Mouse (Mus musculus) myocyte (in vitro differentiated cells): ENCODE data around the gene Phactr4. TPM values are rescaled to one million over a fixed set of nuclear protein-coding genes. Genes with fewer than 3 reads are reported as not detected.
A peak's percentile ranks its signal among the peaks of the same experiment; 100 is the strongest.

Experiments used
- H3K27me3 ChIP-seq: one replicate; pipeline ENCODE4 v1.6.1; 2011; ENCODE audit not compliant: control insufficient read depth, insufficient read depth, insufficient read length
- H3K36me3 ChIP-seq: one replicate; pipeline ENCODE4 v1.6.1; 2011; ENCODE audit not compliant: control insufficient read depth, insufficient read depth
- H3K4me2 ChIP-seq: one replicate; pipeline ENCODE4 v1.6.1; 2011; ENCODE audit warnings: low read depth, control low read depth
- H3K4me3 ChIP-seq: one replicate; pipeline ENCODE4 v1.5.1; 2011; ENCODE audit warnings: mild to moderate bottlenecking, control low read depth, moderate library complexity
- H3K79me2 ChIP-seq: one replicate; pipeline ENCODE4 v1.6.1; 2011; ENCODE audit not compliant: control insufficient read depth, insufficient read depth
- H3ac ChIP-seq: one replicate; pipeline ENCODE4 v1.6.1; 2011; ENCODE audit not compliant: control insufficient read depth, insufficient read length
- CEBPB ChIP-seq: IDR thresholded peaks from 2 replicates; pipeline ENCODE4 v1.6.1; 2011; ENCODE audit warnings: mild to moderate bottlenecking, moderate library complexity; ENCODE audit not compliant: poor library complexity, insufficient read depth, severe bottlenecking
- E2F4 ChIP-seq: IDR thresholded peaks from one replicate; pipeline ENCODE4 v1.6.1; 2011; ENCODE audit warnings: mild to moderate bottlenecking, control low read depth, moderate library complexity; ENCODE audit not compliant: insufficient read depth
- MAX ChIP-seq: IDR thresholded peaks from one replicate; pipeline ENCODE4 v1.6.1; 2011; ENCODE audit warnings: low read depth, mild to moderate bottlenecking, control low read depth
- MYOD1 ChIP-seq, 3 experiments: IDR thresholded peaks; one replicate each; pipeline ENCODE4 v1.6.1; 2011; ENCODE audit warnings: control low read depth in 2 of 3, low read depth in 2 of 3, mild to moderate bottlenecking in 2 of 3, moderate library complexity in 1 of 3; ENCODE audit not compliant: insufficient read length in 2 of 3, control insufficient read depth in 1 of 3
- MYOG ChIP-seq, 3 experiments: IDR thresholded peaks; one replicate each; pipeline ENCODE4 v1.6.1; 2011; ENCODE audit warnings: control low read depth in 2 of 3, low read depth in 2 of 3, mild to moderate bottlenecking in 2 of 3; ENCODE audit not compliant: insufficient read length in 2 of 3, control insufficient read depth in 1 of 3, insufficient read depth in 1 of 3
- POLR2A ChIP-seq: IDR thresholded peaks from one replicate; pipeline ENCODE4 v1.6.1; 2011; ENCODE audit warnings: low read depth, mild to moderate bottlenecking, control low read depth, moderate library complexity; ENCODE audit not compliant: insufficient read length
- POLR2AphosphoS2 ChIP-seq: IDR thresholded peaks from one replicate; pipeline ENCODE4 v1.6.1; 2011; ENCODE audit warnings: low read depth, control low read depth; ENCODE audit not compliant: insufficient read length
- REST ChIP-seq: IDR thresholded peaks from one replicate; pipeline ENCODE4 v1.6.1; 2011; ENCODE audit warnings: mild to moderate bottlenecking, control low read depth, moderate library complexity; ENCODE audit not compliant: insufficient read depth, insufficient read length
- SRF ChIP-seq: IDR thresholded peaks from one replicate; pipeline ENCODE4 v1.6.1; 2011; ENCODE audit warnings: low read depth; ENCODE audit not compliant: control insufficient read depth, insufficient read length
- TCF12 ChIP-seq: IDR thresholded peaks from one replicate; pipeline ENCODE4 v1.6.1; 2011; ENCODE audit warnings: mild to moderate bottlenecking, control low read depth; ENCODE audit not compliant: poor library complexity, insufficient read depth, severe bottlenecking
- TCF3 ChIP-seq: IDR thresholded peaks from one replicate; pipeline ENCODE4 v1.6.1; 2011; ENCODE audit warnings: low read depth, control low read depth; ENCODE audit not compliant: insufficient read length
- USF1 ChIP-seq: IDR thresholded peaks from one replicate; pipeline ENCODE4 v1.6.1; 2011; ENCODE audit warnings: low read depth, mild to moderate bottlenecking, control low read depth, moderate library complexity
- polyA plus RNA-seq: library from polyadenylated mRNA; unstranded; fragments of >200 nt; fragmentation: generic; extraction: Trizol; gene quantifications from one replicate; pipeline ENCODE4 v1.2.1, GENCODE M21; 2012; ENCODE audit warnings: missing spikeins

Gene Phactr4
- polyA plus RNA-seq, 1 experiment, result 15.8 TPM

DNA sequence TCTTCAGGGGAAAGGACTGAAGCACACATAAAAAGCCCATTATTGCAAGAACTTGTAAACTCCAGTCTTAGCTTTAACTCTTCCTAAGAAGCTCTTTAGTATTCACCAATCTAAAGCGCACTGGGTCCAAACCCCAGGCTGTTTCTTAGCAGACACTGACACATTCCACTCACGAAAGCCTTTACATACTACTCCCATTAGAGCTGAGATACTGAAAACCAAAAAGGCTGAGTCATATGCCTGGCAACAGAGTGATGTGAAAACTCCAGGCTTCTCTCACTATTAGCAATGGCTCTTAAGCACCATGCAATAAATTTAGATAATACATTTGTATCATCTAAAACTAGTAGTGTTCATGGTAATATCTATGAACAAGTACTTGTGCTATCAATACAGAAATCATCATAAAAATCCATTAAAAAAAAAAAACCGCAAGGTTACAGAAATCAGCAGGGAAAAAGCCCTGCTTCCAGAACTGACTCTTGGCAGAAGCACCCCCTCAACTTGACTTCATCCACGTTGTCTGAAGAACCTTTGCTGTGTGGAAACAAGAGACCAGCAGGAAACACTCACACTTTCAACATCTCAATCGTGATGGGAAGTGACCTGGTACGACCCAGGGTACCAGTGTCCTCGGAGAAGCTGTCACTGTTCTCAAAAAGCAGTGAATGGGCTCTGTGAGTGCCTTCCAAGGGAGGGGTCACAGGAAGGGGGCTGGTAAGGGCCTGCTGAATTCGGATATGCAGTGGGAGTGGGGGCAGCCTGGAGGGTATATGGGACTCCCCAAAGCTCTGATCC lies 52.1 kb downstream of the Phactr4 start:
- Histone ChIP-seq H3K4me3 (no peak overlapping the region), H3ac (no peak overlapping the region), H3K36me3 (peaks cover 71% of the 10 kb centered on the region), H3K79me2 (no peaks in the 10 kb centered on the region), H3K4me2 (no peak overlapping the region), H3K27me3 (no peaks in the 10 kb centered on the region)
- TF ChIP-seq POLR2A (no peak), E2F4 (no peak), CEBPB (no peak), MAX (no peak), TCF3 (no peak), SRF (no peak), POLR2AphosphoS2 (no peak), TCF12 (no peak), MYOD1 (IDR thresholded peaks at IDR 0.05; ENCODE audit: control insufficient read depth in 1 of 3, insufficient read length in 2 of 3, low read depth in 2 of 3) (no peak), REST (no peak), USF1 (no peak), MYOG (IDR thresholded peaks at IDR 0.05; ENCODE audit: control insufficient read depth in 1 of 3, insufficient read depth in 1 of 3, insufficient read length in 2 of 3, low read depth in 2 of 3) (no peak)

DNA sequence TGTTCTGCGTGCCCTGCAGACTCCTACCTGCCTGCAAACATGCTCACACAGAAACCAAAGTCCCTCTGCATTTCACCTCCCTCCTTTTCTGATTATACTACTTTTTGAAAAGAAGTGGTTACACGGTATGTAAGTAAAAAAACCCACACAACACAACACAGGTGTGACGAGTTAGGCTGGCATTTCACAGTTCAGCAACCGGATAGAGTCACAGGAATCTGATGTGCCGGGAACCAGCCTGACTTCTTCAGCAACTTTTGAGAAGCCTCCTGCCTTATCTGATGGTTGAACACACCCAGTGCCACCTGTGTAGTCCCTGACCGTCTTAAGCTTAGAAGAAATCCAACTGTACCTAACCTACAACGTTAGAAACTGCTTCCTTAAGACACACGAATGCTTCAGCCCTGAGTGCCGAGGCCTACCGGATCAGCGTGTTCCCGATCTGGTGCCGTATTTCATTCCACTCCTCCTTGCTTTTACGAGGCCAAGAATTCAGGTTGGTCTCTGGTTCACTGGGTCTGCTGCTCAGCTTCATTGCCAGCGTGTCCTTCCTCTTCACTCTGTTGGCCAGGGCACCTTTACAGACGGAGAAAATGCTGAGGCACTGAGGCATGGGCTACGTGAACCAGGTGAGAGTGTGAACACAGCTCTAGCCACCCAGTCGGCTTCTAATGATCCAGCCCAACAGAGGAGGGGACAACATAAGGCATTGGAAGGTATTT lies 54.6 kb downstream of the Phactr4 start:
- H3K4me3 ChIP-seq, result no peak overlapping the region
- H3K27me3 ChIP-seq, result no peaks in the 10 kb centered on the region
- H3K36me3 ChIP-seq, result peaks cover 80% of the 10 kb centered on the region
- H3ac ChIP-seq, result no peak overlapping the region
- no peak overlapping the region for H3K4me2 ChIP-seq
- H3K79me2 ChIP-seq, result no peaks in the 10 kb centered on the region
- TF ChIP-seq MYOD1 (IDR thresholded peaks at IDR 0.05; ENCODE audit: control insufficient read depth in 1 of 3, insufficient read length in 2 of 3, low read depth in 2 of 3), result no peak
- TF ChIP-seq SRF, result no peak
- no peak for TF ChIP-seq CEBPB
- no peak for TF ChIP-seq E2F4
- TF ChIP-seq MAX, result no peak
- no peak for TF ChIP-seq POLR2A
- TF ChIP-seq REST, result no peak
- TF ChIP-seq MYOG (IDR thresholded peaks at IDR 0.05; ENCODE audit: control insufficient read depth in 1 of 3, insufficient read depth in 1 of 3, insufficient read length in 2 of 3, low read depth in 2 of 3), result no peak

DNA sequence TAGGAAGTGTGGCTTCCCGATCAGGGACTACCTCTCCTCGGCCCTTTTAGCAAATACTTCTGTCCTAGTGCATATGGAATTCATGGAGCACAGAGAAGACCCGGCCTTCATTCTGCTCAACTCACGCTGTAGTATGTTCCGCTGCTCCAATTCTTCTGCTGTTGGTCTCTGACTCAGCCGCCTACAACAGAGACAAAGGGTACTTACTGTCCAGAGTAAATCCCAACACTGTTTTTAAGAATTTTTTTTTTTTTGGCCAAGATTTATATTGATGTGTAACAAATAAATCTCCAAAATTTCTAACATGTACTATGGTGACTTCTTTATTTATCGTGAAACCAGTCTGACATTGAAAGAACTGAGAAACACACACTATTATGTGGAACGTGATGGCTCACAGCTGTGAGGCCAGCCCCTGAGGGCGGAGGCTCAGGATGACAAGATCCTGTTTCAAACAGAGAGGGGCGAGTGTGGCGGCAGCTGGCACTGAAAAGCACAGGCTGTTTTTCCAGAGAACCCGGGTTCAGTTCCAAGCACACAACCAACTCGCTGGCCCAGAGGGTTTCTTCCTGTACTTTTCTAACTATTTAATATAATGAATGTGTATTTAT lies 56.7 kb downstream of the Phactr4 start:
- TF ChIP-seq MAX, result no peak
- TF ChIP-seq USF1, result no peak
- no peak for TF ChIP-seq REST
- TF ChIP-seq CEBPB, result no peak
- no peak for TF ChIP-seq POLR2A
- no peak for TF ChIP-seq E2F4
- peak in 1 of 3 experiments; percentile 76 for TF ChIP-seq MYOG (IDR thresholded peaks at IDR 0.05; ENCODE audit: control insufficient read depth in 1 of 3, insufficient read depth in 1 of 3, insufficient read length in 2 of 3, low read depth in 2 of 3)
- TF ChIP-seq TCF3, result no peak
- no peak for TF ChIP-seq SRF
- no peak for TF ChIP-seq POLR2AphosphoS2
- peak in 2 of 3 experiments; percentile 34 to 58 for TF ChIP-seq MYOD1 (IDR thresholded peaks at IDR 0.05; ENCODE audit: control insufficient read depth in 1 of 3, insufficient read length in 2 of 3, low read depth in 2 of 3)
- TF ChIP-seq TCF12, result peak; percentile 4
- Histone ChIP-seq H3K4me2 (no peak overlapping the region), H3K36me3 (peaks cover 79% of the 10 kb centered on the region)

DNA sequence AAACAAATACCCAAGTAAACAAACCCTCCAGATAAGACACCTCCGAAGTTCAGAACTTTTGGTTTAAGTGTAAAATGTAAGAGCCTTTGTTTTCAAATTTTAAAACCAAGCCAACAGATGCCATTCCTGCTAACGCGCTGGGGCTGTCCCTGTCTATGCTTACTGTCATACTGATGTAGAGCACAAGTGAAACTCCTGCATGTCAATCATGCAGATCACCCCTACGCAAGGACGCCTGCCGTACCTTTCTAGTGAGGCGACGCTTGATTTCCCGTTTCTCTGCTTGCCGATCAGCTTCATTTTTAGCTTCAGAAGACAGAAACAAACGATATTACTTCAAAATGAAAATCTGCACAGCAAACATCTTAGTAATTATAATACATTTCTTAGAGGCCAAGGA lies 58.8 kb downstream of the Phactr4 start:
- Histone ChIP-seq H3K4me2 (no peak overlapping the region), H3K79me2 (no peaks in the 10 kb centered on the region), H3K27me3 (no peaks in the 10 kb centered on the region), H3K36me3 (peaks cover 74% of the 10 kb centered on the region), H3K4me3 (no peak overlapping the region), H3ac (no peak overlapping the region)
- TF ChIP-seq MYOD1 (IDR thresholded peaks at IDR 0.05; ENCODE audit: control insufficient read depth in 1 of 3, insufficient read length in 2 of 3, low read depth in 2 of 3) (no peak), POLR2AphosphoS2 (no peak), TCF3 (no peak), MAX (no peak), SRF (no peak), TCF12 (no peak), USF1 (no peak), E2F4 (no peak), MYOG (IDR thresholded peaks at IDR 0.05; ENCODE audit: control insufficient read depth in 1 of 3, insufficient read depth in 1 of 3, insufficient read length in 2 of 3, low read depth in 2 of 3) (no peak), POLR2A (no peak), REST (no peak)

More for the DNA sequence above, 56.7 kb downstream of the Phactr4 start:
- Histone ChIP-seq H3K79me2 (no peaks in the 10 kb centered on the region), H3K4me3 (no peak overlapping the region), H3K27me3 (no peaks in the 10 kb centered on the region), H3ac (no peak overlapping the region)
